Mouse (Mus musculus): ENCODE data around the gene 1600014C10Rik. TPM values are rescaled to one million over a fixed set of nuclear protein-coding genes. Genes with fewer than 3 reads are reported as not detected.

The 1600014C10Rik gene
- polyA plus RNA-seq, 1 experiment from 2014 or later, result 16.0 TPM

GRCm38 (mm10) chr7:38188281-38189075 lies 5.5 kb downstream of the 1600014C10Rik start:
- Histone ChIP-seq H3K27ac (ENCODE audit: low read length) (no peak overlapping the region; the same call in 1 of the 2 replicates), H3K4me1 (ENCODE audit: insufficient read depth, low read depth, low read length) (peaks cover 5% of the 10 kb centered on the region; the same call in 1 of the 2 replicates), H3K36me3 (ENCODE audit: insufficient read depth, low read length) (no peaks in the 10 kb centered on the region), H3K9me3 (ENCODE audit: low read length) (no peaks in the 10 kb centered on the region), H3K4me2 (replicated peaks; ENCODE audit: low read depth, low read length) (no peak overlapping the region), H3K4me3 (ENCODE audit: low read depth, low read length) (no peak overlapping the region), H3K27me3 (replicated peaks; ENCODE audit: insufficient read depth, low read length) (no peaks in the 10 kb centered on the region), H3K9ac (replicated peaks; ENCODE audit: low read depth) (no peak overlapping the region)
- ATAC-seq, result no peak
- TF ChIP-seq EP300 (IDR thresholded peaks at IDR 0.05) (no peak), CTCF (IDR thresholded peaks at IDR 0.05) (no peak)
- no peak for DNase-seq (ENCODE audit: low spot score)
- 80% methylated on average over 8 of the region's 8 CpGs for WGBS

- Histone ChIP-seq H3K9me3 (ENCODE audit: low read length) (no peaks in the 10 kb centered on the region), H3K4me1 (ENCODE audit: insufficient read depth, low read depth, low read length) (peaks cover 2% of the 10 kb centered on the region; the same call in 1 of the 2 replicates), H3K27ac (ENCODE audit: low read length) (0 out of 2 replicates have a peak overlapping the region, but pooled peaks have one; percentile 9), H3K9ac (replicated peaks; ENCODE audit: low read depth) (no peak overlapping the region), H3K27me3 (replicated peaks; ENCODE audit: insufficient read depth, low read length) (no peaks in the 10 kb centered on the region), H3K4me3 (ENCODE audit: low read depth, low read length) (no peak overlapping the region), H3K4me2 (replicated peaks; ENCODE audit: low read depth, low read length) (no peak overlapping the region), H3K36me3 (ENCODE audit: insufficient read depth, low read length) (no peaks in the 10 kb centered on the region)
- TF ChIP-seq CTCF (IDR thresholded peaks at IDR 0.05) (no peak), EP300 (IDR thresholded peaks at IDR 0.05) (no peak)
- ATAC-seq (peak; percentile 59), DNase-seq (ENCODE audit: low spot score) (peak; percentile 50)
- 62% methylated on average over 15 of the region's 15 CpGs for WGBS
Observed at GRCm38 (mm10) chr7:38189136-38189982, 6.3 kb downstream of the 1600014C10Rik start.

- ATAC-seq (no peak), DNase-seq (ENCODE audit: low spot score) (no peak)
- Histone ChIP-seq H3K4me3 (ENCODE audit: low read depth, low read length) (no peak overlapping the region), H3K27me3 (replicated peaks; ENCODE audit: insufficient read depth, low read length) (no peaks in the 10 kb centered on the region), H3K9ac (replicated peaks; ENCODE audit: low read depth) (no peak overlapping the region), H3K9me3 (ENCODE audit: low read length) (no peaks in the 10 kb centered on the region), H3K36me3 (ENCODE audit: insufficient read depth, low read length) (no peaks in the 10 kb centered on the region), H3K4me2 (replicated peaks; ENCODE audit: low read depth, low read length) (no peak overlapping the region), H3K27ac (ENCODE audit: low read length) (0 out of 2 replicates have a peak overlapping the region, but pooled peaks have one; percentile 9), H3K4me1 (ENCODE audit: insufficient read depth, low read depth, low read length) (no peaks in the 10 kb centered on the region)
- no peak for TF ChIP-seq EP300 (IDR thresholded peaks at IDR 0.05)
- peak; percentile 36 for TF ChIP-seq CTCF (IDR thresholded peaks at IDR 0.05)
- WGBS, result 86% methylated on average over 8 of the region's 8 CpGs
Observed at GRCm38 (mm10) chr7:38190056-38190835, 7.2 kb downstream of the 1600014C10Rik start.

GRCm38 (mm10) chr7:38191146-38191545 lies 8.1 kb downstream of the 1600014C10Rik start:
- Histone ChIP-seq H3K4me3 (ENCODE audit: low read depth, low read length) (no peak overlapping the region), H3K4me2 (replicated peaks; ENCODE audit: low read depth, low read length) (no peak overlapping the region), H3K27ac (ENCODE audit: low read length) (no peak overlapping the region), H3K4me1 (ENCODE audit: insufficient read depth, low read depth, low read length) (no peaks in the 10 kb centered on the region), H3K9ac (replicated peaks; ENCODE audit: low read depth) (no peak overlapping the region), H3K9me3 (ENCODE audit: low read length) (no peaks in the 10 kb centered on the region), H3K27me3 (replicated peaks; ENCODE audit: insufficient read depth, low read length) (no peaks in the 10 kb centered on the region), H3K36me3 (ENCODE audit: insufficient read depth, low read length) (no peaks in the 10 kb centered on the region)
- no peak for DNase-seq (ENCODE audit: low spot score)
- WGBS, result 70% methylated on average over 8 of the region's 8 CpGs
- TF ChIP-seq EP300 (IDR thresholded peaks at IDR 0.05) (no peak), CTCF (IDR thresholded peaks at IDR 0.05) (no peak)
- no peak for ATAC-seq

- Histone ChIP-seq H3K27ac (ENCODE audit: low read length) (no peak overlapping the region), H3K4me3 (ENCODE audit: low read depth, low read length) (no peak overlapping the region), H3K9me3 (ENCODE audit: low read length) (no peaks in the 10 kb centered on the region), H3K36me3 (ENCODE audit: insufficient read depth, low read length) (no peaks in the 10 kb centered on the region), H3K27me3 (replicated peaks; ENCODE audit: insufficient read depth, low read length) (no peaks in the 10 kb centered on the region), H3K4me2 (replicated peaks; ENCODE audit: low read depth, low read length) (no peak overlapping the region), H3K4me1 (ENCODE audit: insufficient read depth, low read depth, low read length) (no peaks in the 10 kb centered on the region), H3K9ac (replicated peaks; ENCODE audit: low read depth) (no peak overlapping the region)
- TF ChIP-seq CTCF (IDR thresholded peaks at IDR 0.05), result peak; percentile 62
- no peak for TF ChIP-seq EP300 (IDR thresholded peaks at IDR 0.05)
- no peak for DNase-seq (ENCODE audit: low spot score)
- ATAC-seq, result no peak
- 50% methylated on average over 10 of the region's 10 CpGs for WGBS
Observed at GRCm38 (mm10) chr7:38191571-38191970, 8.6 kb downstream of the 1600014C10Rik start.
